Mouse (Mus musculus) embryonic fibroblast, embryonic 13.5 days (primary cell): ENCODE measurements at regions not wholly inside any gene's neighbourhood (a gene's known extent, or its start where the extent isn't known, plus 50 kb on each side); places are given as distances from the start of the nearest gene placed in this dataset.

Experiments
- CTCF ChIP-seq: IDR thresholded peaks from 2 replicates; pipeline ENCODE4 v1.5.1; 2011; ENCODE audit warnings: mild to moderate bottlenecking, control low read depth, low read length, moderate library complexity, borderline replicate concordance; ENCODE audit not compliant: insufficient read depth
- POLR2A ChIP-seq: IDR thresholded peaks from 2 replicates; pipeline ENCODE4 v1.6.1; 2011; ENCODE audit warnings: low read depth, mild to moderate bottlenecking, control low read depth, low read length, moderate library complexity

DNA sequence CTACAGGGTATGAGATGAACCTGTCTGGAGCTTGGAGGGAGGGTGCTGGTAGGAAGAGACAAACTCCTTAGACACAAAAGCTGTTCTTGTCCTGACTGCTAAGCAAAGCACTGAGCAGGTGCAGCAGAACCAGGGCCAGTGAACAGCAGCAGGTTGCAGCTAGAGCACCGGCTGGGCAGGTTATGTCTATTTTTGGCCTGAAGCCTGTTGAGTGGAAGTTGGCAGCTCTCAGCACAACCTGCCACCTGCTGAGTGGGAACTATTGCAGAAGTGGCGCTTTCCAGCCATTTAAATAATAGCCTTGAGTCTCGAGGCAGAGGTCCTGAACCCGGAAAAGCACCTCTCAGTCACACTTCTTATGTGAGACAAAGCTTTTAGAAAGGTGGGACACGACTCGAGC lies 114.8 kb upstream of the Stac start:
- no peak for TF ChIP-seq CTCF
- no peak for TF ChIP-seq POLR2A
